Mouse (Mus musculus) hindbrain, embryonic 11.5 days (tissue): ENCODE results near the gene Lztr1. TPM values are rescaled to one million over a fixed set of nuclear protein-coding genes. Genes with fewer than 3 reads are reported as not detected.
"Not testable (repeated sequence)": the region's sequence is repeated elsewhere in the genome, so short reads cannot be mapped to it uniquely, and the experiment has no call there.

Experiments
- ATAC-seq: fragments of 200-750 bp; cut with Nextera tagmentation; 2 replicates; pipeline ENCODE4 v1.8.0; 2017; ENCODE audit warnings: mild to moderate bottlenecking, moderate TSS enrichment, moderate library complexity; ENCODE audit not compliant: low FRiP score
- DNase-seq: peaks from one replicate; pipeline ENCODE4 v3.0.0-alpha.2; 2015; ENCODE audit warnings: low spot score
- H3K27ac ChIP-seq: fragments of 300-500 bp; sonication (generic); 2 replicates; pipeline ENCODE4 v1.5.1; 2014; ENCODE audit warnings: mild to moderate bottlenecking, low read depth, low read length
- H3K27me3 ChIP-seq: fragments of 300-500 bp; sonication (generic); 2 replicates; pipeline ENCODE4 v1.6.1; 2014; ENCODE audit warnings: mild to moderate bottlenecking, low read length, moderate library complexity, mixed read lengths; ENCODE audit not compliant: control insufficient read depth, insufficient read depth
- H3K36me3 ChIP-seq: fragments of 300-500 bp; sonication (generic); 2 replicates; pipeline ENCODE4 v1.6.1; 2014; ENCODE audit warnings: mild to moderate bottlenecking, low read length, moderate library complexity, mixed read lengths; ENCODE audit not compliant: control insufficient read depth, insufficient read depth
- H3K4me1 ChIP-seq: fragments of 300-500 bp; sonication (generic); replicated peaks from 2 replicates; pipeline ENCODE4 v1.6.1; 2014; ENCODE audit warnings: low read length, mixed read lengths; ENCODE audit not compliant: control insufficient read depth, insufficient read depth
- H3K4me2 ChIP-seq: fragments of 300-500 bp; sonication (generic); replicated peaks from 2 replicates; pipeline ENCODE4 v1.6.1; 2014; ENCODE audit warnings: mild to moderate bottlenecking, low read depth, low read length
- H3K4me3 ChIP-seq: fragments of 300-500 bp; sonication (generic); 2 replicates; pipeline ENCODE4 v1.5.1; 2014; ENCODE audit warnings: low read depth, low read length
- H3K9ac ChIP-seq: fragments of 300-500 bp; sonication (generic); 2 replicates; pipeline ENCODE4 v1.6.1; 2014; ENCODE audit warnings: low read depth, low read length
- H3K9me3 ChIP-seq: fragments of 300-500 bp; sonication (generic); 2 replicates; pipeline ENCODE4 v1.6.1; 2016; ENCODE audit warnings: low read length; ENCODE audit not compliant: control insufficient read depth
- WGBS: fragments of 180-500 bp; shearing (Covaris S2); extraction: QIAGEN DNeasy Blood & Tissue Kit; methylation state at CpG from one replicate; pipeline ENCODE4 v1.1.7; 2014; 5-methylcytosine and 5-hydroxymethylcytosine counted together
- polyA plus RNA-seq: library from polyadenylated mRNA; unstranded; fragments of >200 nt; fragmentation: Nextera tagmentation; extraction: Ambion mirVana; gene quantifications from 2 replicates; pipeline ENCODE4 v1.2.1, GENCODE M21; 2014

The Lztr1 gene
- polyA plus RNA-seq, 1 experiment from 2014 or later: 85.3 TPM

GRCm38 (mm10) chr16:17532271-17532670 lies 23.8 kb downstream of the Lztr1 start:
- ATAC-seq (no peak), DNase-seq (peak; percentile 25)
- Histone ChIP-seq H3K27ac (no peak overlapping the region), H3K4me2 (no peak overlapping the region), H3K9me3 (no peaks in the 10 kb centered on the region), H3K9ac (no peak overlapping the region), H3K36me3 (peaks cover 5% of the 10 kb centered on the region; the same call in 1 of the 2 replicates), H3K4me3 (no peak overlapping the region), H3K27me3 (no peaks in the 10 kb centered on the region), H3K4me1 (no peaks in the 10 kb centered on the region; the same call in 1 of the 2 replicates)
- WGBS: 65% methylated on average over 4 of the region's 4 CpGs

GRCm38 (mm10) chr16:17532676-17533329 lies 24.3 kb downstream of the Lztr1 start:
- Histone ChIP-seq H3K4me3 (no peak overlapping the region), H3K4me1 (no peaks in the 10 kb centered on the region; the same call in 1 of the 2 replicates), H3K9ac (no peak overlapping the region), H3K36me3 (peaks cover 3% of the 10 kb centered on the region; the same call in 1 of the 2 replicates), H3K9me3 (no peaks in the 10 kb centered on the region), H3K27ac (no peak overlapping the region), H3K4me2 (no peak overlapping the region), H3K27me3 (no peaks in the 10 kb centered on the region)
- ATAC-seq (no peak), DNase-seq (no peak)
- WGBS: 71% methylated on average over 14 of the region's 14 CpGs

GRCm38 (mm10) chr16:17536584-17536983 lies 28.1 kb downstream of the Lztr1 start:
- DNase-seq: no peak
- Histone ChIP-seq H3K4me3 (no peak overlapping the region), H3K27ac (no peak overlapping the region), H3K4me2 (no peak overlapping the region), H3K4me1 (no peaks in the 10 kb centered on the region), H3K36me3 (no peaks in the 10 kb centered on the region), H3K9ac (no peak overlapping the region), H3K27me3 (no peaks in the 10 kb centered on the region), H3K9me3 (no peaks in the 10 kb centered on the region)
- no peak for ATAC-seq
- 88% methylated on average over 3 of the region's 3 CpGs for WGBS

- no peak for ATAC-seq
- Histone ChIP-seq H3K9me3 (no peaks in the 10 kb centered on the region), H3K4me1 (no peaks in the 10 kb centered on the region), H3K4me3 (no peak overlapping the region), H3K27me3 (no peaks in the 10 kb centered on the region), H3K4me2 (no peak overlapping the region), H3K9ac (no peak overlapping the region), H3K27ac (no peak overlapping the region), H3K36me3 (no peaks in the 10 kb centered on the region)
- WGBS: 83% methylated on average over 2 of the region's 2 CpGs
- no peak for DNase-seq
Measured at GRCm38 (mm10) chr16:17542632-17543031, 34.1 kb downstream of the Lztr1 start.

GRCm38 (mm10) chr16:17552837-17553236 lies 44.3 kb downstream of the Lztr1 start:
- 82% methylated on average over 7 of the region's 7 CpGs for WGBS
- no peak overlapping the region for H3K4me2 ChIP-seq

GRCm38 (mm10) chr16:17553910-17554685 lies 45.6 kb downstream of the Lztr1 start:
- H3K9me3 ChIP-seq: no peaks in the 10 kb centered on the region
- H3K4me2 ChIP-seq: peak overlapping the region; percentile 42
- H3K27ac ChIP-seq: peak overlapping the region; percentile 51
- no peaks in the 10 kb centered on the region for H3K27me3 ChIP-seq
- H3K9ac ChIP-seq: peak overlapping the region; percentile 42
- 0 out of 2 replicates have a peak overlapping the region, but pooled peaks have one; percentile 8 for H3K4me3 ChIP-seq
- DNase-seq (peak; percentile 52), ATAC-seq (peak; percentile 83)
- peaks cover 21% of the 10 kb centered on the region for H3K4me1 ChIP-seq
- no peaks in the 10 kb centered on the region for H3K36me3 ChIP-seq
- 7% methylated on average over 18 of the region's 18 CpGs for whole genome bisulfite sequencing

More at GRCm38 (mm10) chr16:17552837-17553236, 44.3 kb downstream of the Lztr1 start:
- Histone ChIP-seq H3K9ac (no peak overlapping the region), H3K27ac (no peak overlapping the region), H3K4me3 (no peak overlapping the region), H3K27me3 (no peaks in the 10 kb centered on the region), H3K4me1 (peaks cover 10% of the 10 kb centered on the region), H3K36me3 (no peaks in the 10 kb centered on the region), H3K9me3 (no peaks in the 10 kb centered on the region)
- ATAC-seq (no peak), DNase-seq (no peak)

- 10% methylated on average over 4 of the region's 4 CpGs for WGBS
- not testable (repeated sequence) for H3K27me3 ChIP-seq, H3K4me3 ChIP-seq, H3K9ac ChIP-seq, H3K9me3 ChIP-seq, H3K36me3 ChIP-seq
- Histone ChIP-seq H3K27ac (peak overlapping the region; percentile 51), H3K4me2 (peak overlapping the region; percentile 6; the same call in 1 of the 2 replicates), H3K4me1 (peaks cover 24% of the 10 kb centered on the region)
- DNase-seq: peak; percentile 55
- ATAC-seq: peak; percentile 60
Measured at GRCm38 (mm10) chr16:17554702-17555101, 46.2 kb downstream of the Lztr1 start.

GRCm38 (mm10) chr16:17556180-17556579 lies 47.7 kb downstream of the Lztr1 start:
- no peaks in the 10 kb centered on the region for H3K9me3 ChIP-seq

More at GRCm38 (mm10) chr16:17556180-17556579, 47.7 kb downstream of the Lztr1 start:
- no peaks in the 10 kb centered on the region for H3K36me3 ChIP-seq
- DNase-seq (no peak), ATAC-seq (no peak)
- WGBS: 81% methylated on average over 4 of the region's 4 CpGs
- H3K4me1 ChIP-seq: peaks cover 28% of the 10 kb centered on the region
- H3K4me3 ChIP-seq: no peak overlapping the region
- H3K4me2 ChIP-seq: no peak overlapping the region
- H3K9ac ChIP-seq: no peak overlapping the region
- H3K27me3 ChIP-seq: no peaks in the 10 kb centered on the region
- H3K27ac ChIP-seq: no peak overlapping the region
